Mouse (Mus musculus): Measurements from ENCODE around the gene Klra10.

DNA sequence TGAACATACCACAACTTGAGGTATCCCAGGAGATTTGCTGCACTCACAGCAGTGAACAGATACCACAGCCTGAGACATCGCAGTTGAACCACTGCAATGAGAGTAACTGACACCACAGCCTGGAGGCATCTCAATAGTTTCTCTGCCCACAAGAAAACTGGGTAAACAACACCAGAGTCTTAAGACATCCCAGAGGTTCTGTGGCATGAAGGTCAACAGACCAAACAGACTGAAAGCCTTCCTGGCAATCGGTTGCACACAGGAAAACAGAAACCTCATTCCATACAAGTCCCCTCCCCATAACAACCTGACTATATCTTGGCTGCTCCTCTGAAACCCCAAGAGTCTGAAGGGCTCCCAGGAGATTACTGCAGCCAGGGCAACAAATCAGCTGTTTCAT is 26.4 kb downstream of the Klra10 start:
- TF ChIP-seq HCFC1 (IDR thresholded peaks at IDR 0.05; ENCODE audit: borderline replicate concordance, insufficient read depth, low read length): no peak
- TF ChIP-seq CHD2 (IDR thresholded peaks at IDR 0.05; ENCODE audit: low read depth, low read length): no peak
